Mouse (Mus musculus) stomach, postnatal 0 days (tissue): ENCODE measurements at regions not wholly inside any gene's neighbourhood (a gene's known extent, or its start where the extent isn't known, plus 50 kb on each side); places are given as distances from the start of the nearest gene placed in this dataset.

ENCODE experiments used
- ATAC-seq: fragments of 200-750 bp; cut with Nextera tagmentation; 2 replicates; pipeline ENCODE4 v1.8.0; 2017; ENCODE audit not compliant: low FRiP score, low TSS enrichment
- DNase-seq: peaks from one replicate; pipeline ENCODE4 v3.0.0-alpha.2; 2016; ENCODE audit warnings: low spot score
- H3K27ac ChIP-seq: fragments of 300-500 bp; sonication (generic); replicated peaks from 2 replicates; pipeline ENCODE4 v1.5.1; 2014; ENCODE audit warnings: mild to moderate bottlenecking, control low read depth
- H3K27me3 ChIP-seq: fragments of 300-500 bp; sonication (generic); 2 replicates; pipeline ENCODE4 v1.6.1; 2014; ENCODE audit warnings: low read length; ENCODE audit not compliant: control insufficient read depth, insufficient read depth
- H3K36me3 ChIP-seq: fragments of 300-500 bp; sonication (generic); 2 replicates; pipeline ENCODE4 v1.6.1; 2014; ENCODE audit warnings: low read length, mixed read lengths; ENCODE audit not compliant: control insufficient read depth, insufficient read depth
- H3K4me1 ChIP-seq: fragments of 300-500 bp; sonication (generic); replicated peaks from 2 replicates; pipeline ENCODE4 v1.6.1; 2014; ENCODE audit warnings: antibody characterized with exemption; ENCODE audit not compliant: control insufficient read depth, insufficient read depth
- H3K4me2 ChIP-seq: fragments of 300-500 bp; sonication (generic); replicated peaks from 2 replicates; pipeline ENCODE4 v1.6.1; 2014; ENCODE audit warnings: low read depth, mild to moderate bottlenecking, control low read depth, moderate library complexity
- H3K4me3 ChIP-seq: fragments of 300-500 bp; sonication (generic); 2 replicates; pipeline ENCODE4 v1.5.1; 2014; ENCODE audit warnings: low read depth, low read length, control low read depth
- H3K9ac ChIP-seq: fragments of 300-500 bp; sonication (generic); 2 replicates; pipeline ENCODE4 v1.6.1; 2014; ENCODE audit warnings: mild to moderate bottlenecking, low read length, control low read depth, mixed read lengths
- H3K9me3 ChIP-seq: fragments of 300-500 bp; sonication (generic); 2 replicates; pipeline ENCODE4 v1.6.1; 2016; ENCODE audit warnings: low read length; ENCODE audit not compliant: control insufficient read depth
- CTCF ChIP-seq: IDR thresholded peaks from 2 replicates; pipeline ENCODE4 v1.5.1; 2016; ENCODE audit warnings: antibody characterized with exemption, low read depth, mild to moderate bottlenecking, moderate library complexity
- EP300 ChIP-seq: optimal IDR thresholded peaks from 2 replicates; pipeline ENCODE3; 2016; ENCODE audit warnings: antibody characterized with exemption
- WGBS: fragments of 180-500 bp; shearing (Covaris S2); extraction: QIAGEN DNeasy Blood & Tissue Kit; methylation state at CpG from one replicate; pipeline ENCODE4 v1.1.7; 2014; 5-methylcytosine and 5-hydroxymethylcytosine counted together

DNA sequence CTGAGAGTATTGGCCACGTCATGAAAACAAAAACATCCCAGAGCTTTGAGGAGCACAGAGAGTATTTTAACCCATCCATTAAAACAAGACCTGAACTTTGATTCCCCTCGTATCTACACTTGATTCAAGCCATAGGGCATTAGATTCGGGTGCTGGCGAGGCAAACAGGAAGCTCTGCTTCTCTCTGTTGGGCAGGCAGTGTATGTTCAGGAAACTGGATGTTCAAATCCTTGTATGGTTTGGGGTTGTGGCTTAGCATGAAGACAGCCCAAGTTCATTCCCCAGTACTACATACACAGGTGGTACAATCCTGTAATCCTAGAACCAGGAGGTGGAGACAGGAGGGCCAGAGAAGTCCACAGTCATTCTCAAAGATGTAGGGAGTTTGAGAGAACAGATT, 130.6 kb upstream of the Klf12 start:
- WGBS: 63% methylated on average over 4 of the region's 4 CpGs
- Histone ChIP-seq H3K9me3 (no peaks in the 10 kb centered on the region), H3K4me3 (no peak overlapping the region), H3K36me3 (no peaks in the 10 kb centered on the region), H3K9ac (no peak overlapping the region), H3K4me2 (no peak overlapping the region), H3K27me3 (no peaks in the 10 kb centered on the region), H3K4me1 (no peaks in the 10 kb centered on the region), H3K27ac (no peak overlapping the region)
- ATAC-seq (no peak), DNase-seq (no peak)
- TF ChIP-seq EP300 (no peak), CTCF (no peak)

DNA sequence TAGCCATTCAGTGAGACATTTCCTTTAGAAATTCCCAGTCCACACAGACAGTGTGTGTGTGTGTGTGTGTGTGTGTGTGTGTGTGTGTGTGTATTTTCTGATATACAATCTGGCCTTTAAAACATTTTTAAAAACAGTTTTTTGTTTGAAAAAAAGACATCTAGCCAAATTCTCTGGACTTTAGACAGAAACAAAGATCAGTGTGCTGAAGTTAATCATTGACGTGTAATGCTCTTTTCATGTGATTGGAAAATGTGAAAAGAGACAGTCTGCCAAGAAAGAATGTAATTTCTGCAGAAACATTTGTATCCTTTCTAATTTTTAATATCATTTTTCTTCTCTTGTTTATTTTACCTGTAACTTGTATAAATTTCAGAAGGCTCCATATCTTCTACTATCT, 127.7 kb upstream of the Klf12 start:
- Histone ChIP-seq H3K4me3 (no peak overlapping the region), H3K27ac (no peak overlapping the region), H3K9ac (no peak overlapping the region), H3K4me2 (no peak overlapping the region), H3K36me3 (no peaks in the 10 kb centered on the region), H3K27me3 (no peaks in the 10 kb centered on the region), H3K9me3 (no peaks in the 10 kb centered on the region), H3K4me1 (no peaks in the 10 kb centered on the region)
- no peak for TF ChIP-seq CTCF
- no peak for TF ChIP-seq EP300
- ATAC-seq (no peak), DNase-seq (no peak)
- 48% methylated on average over 1 of the region's 1 CpGs for WGBS

DNA sequence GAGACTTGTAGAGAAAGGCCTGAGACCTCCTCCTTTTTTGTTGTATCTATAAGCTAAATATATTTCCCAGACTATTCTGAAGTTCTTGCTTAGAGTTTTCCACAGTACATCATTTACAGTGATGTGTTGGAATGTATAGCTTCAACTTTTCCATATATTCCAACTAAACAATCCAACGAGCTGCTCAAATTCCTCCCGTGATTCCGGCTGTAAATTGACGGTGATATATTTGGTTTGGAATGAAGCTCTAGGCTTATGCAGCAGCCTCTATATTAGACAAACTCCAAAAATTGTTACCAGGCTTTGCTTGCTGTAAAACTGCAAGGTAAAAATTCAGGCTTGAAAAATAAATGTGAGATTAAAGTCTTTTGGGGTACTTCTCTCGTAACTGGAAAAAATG, 112.7 kb upstream of the Klf12 start:
- TF ChIP-seq CTCF (no peak), EP300 (no peak)
- DNase-seq: no peak
- no peaks in the 10 kb centered on the region for H3K4me1 ChIP-seq

DNA sequence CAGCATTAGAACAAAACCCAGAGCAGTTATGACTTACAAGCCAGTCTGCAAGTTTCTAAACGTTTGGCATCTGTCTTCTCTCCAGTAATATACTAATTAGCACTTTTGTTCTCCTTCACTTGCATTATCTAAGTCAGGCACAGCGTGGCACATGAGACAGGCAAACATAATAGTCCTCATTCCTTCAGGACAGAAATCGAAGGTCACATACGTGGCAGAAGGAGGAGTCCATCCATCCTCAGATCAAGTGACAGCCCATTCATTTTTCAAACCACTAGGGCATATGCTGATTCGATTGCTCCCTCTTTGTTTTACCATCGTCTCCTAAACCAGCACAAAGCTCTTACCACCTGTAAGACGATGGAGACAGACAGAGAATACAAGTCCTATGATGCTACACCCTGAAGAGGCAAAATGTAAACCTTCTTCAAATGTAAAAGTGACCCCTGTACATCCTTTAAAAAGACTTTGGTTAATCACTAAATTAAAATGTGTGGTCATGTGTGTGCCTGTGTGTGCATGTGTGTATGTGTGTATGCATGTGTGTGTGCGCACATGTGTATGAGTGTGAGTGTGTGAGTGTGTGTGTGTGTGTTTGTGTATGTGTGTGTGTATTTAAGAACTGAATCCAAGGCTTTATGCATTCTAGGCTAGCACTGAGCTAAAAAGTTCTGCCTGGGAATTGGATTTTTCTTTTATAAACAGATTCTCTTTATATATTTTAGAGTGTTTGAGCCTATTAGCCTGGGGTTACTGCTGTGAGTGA, 90.9 kb upstream of the Klf12 start:
- ATAC-seq (no peak), DNase-seq (no peak)
- peak overlapping the region; percentile 38 for H3K4me2 ChIP-seq
- H3K4me3 ChIP-seq: no peak overlapping the region; the same call in 1 of the 2 replicates
- TF ChIP-seq CTCF (no peak; the same call in 1 of the 2 replicates), EP300 (no peak)
- H3K9ac ChIP-seq: no peak overlapping the region
- H3K4me1 ChIP-seq: no peaks in the 10 kb centered on the region
- WGBS: 31% methylated on average over 8 of the region's 8 CpGs
- H3K27me3 ChIP-seq: no peaks in the 10 kb centered on the region
- no peak overlapping the region for H3K27ac ChIP-seq
- no peaks in the 10 kb centered on the region for H3K9me3 ChIP-seq
- no peaks in the 10 kb centered on the region for H3K36me3 ChIP-seq

More for the DNA sequence above, 112.7 kb upstream of the Klf12 start:
- 57% methylated on average over 5 of the region's 5 CpGs for WGBS
- H3K4me2 ChIP-seq: no peak overlapping the region
- H3K27ac ChIP-seq: no peak overlapping the region
- H3K36me3 ChIP-seq: no peaks in the 10 kb centered on the region
- H3K9me3 ChIP-seq: no peaks in the 10 kb centered on the region
- no peak for ATAC-seq
- H3K4me3 ChIP-seq: no peak overlapping the region
- no peaks in the 10 kb centered on the region for H3K27me3 ChIP-seq
- no peak overlapping the region for H3K9ac ChIP-seq

DNA sequence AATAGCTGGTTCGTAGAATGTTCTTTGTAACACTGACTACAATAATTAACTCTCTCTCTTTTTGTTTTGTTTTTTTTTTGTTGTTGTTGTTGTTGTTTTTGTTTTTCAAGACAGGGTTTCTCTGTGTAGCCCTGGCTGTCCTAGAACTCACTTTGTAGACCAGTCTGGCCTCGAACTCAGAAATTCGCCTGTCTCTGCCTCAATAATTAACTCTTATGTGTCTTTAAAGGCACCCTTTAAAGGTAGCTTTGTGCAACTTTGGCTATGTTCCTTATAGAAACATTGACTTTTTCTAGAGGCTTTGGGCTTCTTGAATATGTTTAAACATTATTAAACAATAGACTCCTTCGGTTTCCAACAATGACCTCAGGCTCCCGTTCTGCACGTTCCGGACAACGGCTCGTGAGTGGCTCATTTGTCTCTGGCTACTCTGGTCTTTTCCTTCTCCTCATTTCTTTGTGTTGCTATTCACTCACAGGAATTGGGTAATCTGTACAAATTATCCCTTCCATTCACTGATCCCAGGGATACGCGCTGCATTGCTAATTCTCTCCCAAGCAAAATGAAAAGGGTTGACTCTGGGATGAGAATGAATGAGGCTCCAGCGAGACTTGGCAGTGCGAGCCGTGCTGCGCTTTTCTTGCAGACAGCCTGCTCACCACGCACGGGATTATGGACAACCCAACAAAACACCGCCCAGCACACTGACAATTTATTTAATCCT, 90.2 kb upstream of the Klf12 start:
- Histone ChIP-seq H3K9ac (no peak overlapping the region), H3K9me3 (no peaks in the 10 kb centered on the region), H3K36me3 (no peaks in the 10 kb centered on the region), H3K27ac (no peak overlapping the region), H3K27me3 (no peaks in the 10 kb centered on the region), H3K4me3 (no peak overlapping the region; the same call in 1 of the 2 replicates), H3K4me1 (no peaks in the 10 kb centered on the region), H3K4me2 (peak overlapping the region; percentile 38)
- no peak for ATAC-seq
- TF ChIP-seq CTCF (no peak), EP300 (no peak)
- WGBS: 36% methylated on average over 18 of the region's 18 CpGs
- no peak for DNase-seq
